Mouse (Mus musculus) fibroblast of lung, adult 2 months (primary cell): ENCODE results near the gene Olfr704.
"Not testable (repeated sequence)": the region's sequence is repeated elsewhere in the genome, so short reads cannot be mapped to it uniquely, and the experiment has no call there.

Source experiments
- DNase-seq: peaks from one replicate; pipeline ENCODE4 v3.0.0-alpha.2; 2011; ENCODE audit warnings: low read depth

The Olfr704 gene

GRCm38 (mm10) chr7:106862885-106863284 lies at the start of gene Olfr704:
Gene Olfr704 (plus strand): TSS chr7:106863185.
- no peak for DNase-seq

- DNase-seq, result no peak
Measured at GRCm38 (mm10) chr7:106813829-106814228, 49.2 kb upstream of the Olfr704 start, which contains the start of gene Olfr701. Gene Olfr701 (plus strand): TSS chr7:106814129.

- DNase-seq, result no peak
Measured at GRCm38 (mm10) chr7:106815775-106816174, 47.2 kb upstream of the Olfr704 start.

DNA sequence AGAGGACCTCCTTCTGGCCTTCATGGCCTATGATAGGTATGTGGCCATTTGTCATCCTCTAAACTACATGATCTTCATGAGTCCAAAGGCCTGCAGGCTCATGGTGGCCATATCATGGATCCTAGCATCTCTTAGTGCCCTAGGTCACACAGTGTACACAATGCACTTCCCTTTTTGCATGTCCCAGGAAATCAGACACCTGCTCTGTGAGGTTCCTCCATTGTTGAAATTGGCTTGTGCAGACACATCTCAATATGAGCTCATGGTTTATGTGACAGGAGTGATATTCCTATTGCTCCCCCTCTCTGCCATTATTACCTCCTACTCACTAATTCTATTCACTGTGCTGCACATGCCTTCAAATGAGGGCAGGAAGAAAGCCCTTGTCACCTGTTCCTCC lies 44.6 kb upstream of the Olfr704 start:
- no peak for DNase-seq

GRCm38 (mm10) chr7:106833793-106834192 lies 29.2 kb upstream of the Olfr704 start, which contains the start of gene Olfr702:
Gene Olfr702 (minus strand): TSS chr7:106833893.
- DNase-seq, result no peak

- DNase-seq, result no peak
Measured at GRCm38 (mm10) chr7:106843060-106843459, 19.9 kb upstream of the Olfr704 start, which contains the start of gene Olfr703. Gene Olfr703 (plus strand): TSS chr7:106843360.

DNA sequence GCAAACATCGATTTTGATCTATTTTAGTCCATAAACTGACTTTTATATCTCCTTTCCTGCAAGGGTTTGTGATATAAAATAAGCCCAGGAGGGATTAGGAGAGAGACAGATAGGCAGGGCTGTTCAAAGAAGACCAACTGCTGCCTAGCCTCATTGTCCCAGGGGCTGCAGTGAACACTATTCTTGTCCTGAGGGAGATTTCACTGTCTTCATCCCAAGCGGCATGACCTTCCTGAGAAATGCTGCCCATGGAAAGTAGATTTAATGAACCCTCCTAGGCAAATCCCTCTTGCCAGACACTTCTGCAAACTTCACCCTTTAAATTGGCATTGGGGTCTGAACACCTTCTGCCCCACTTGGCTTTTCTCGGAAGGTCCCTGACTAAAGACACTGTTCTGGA lies 13.8 kb downstream of the Olfr704 start, which contains the start of gene Olfr705:
TSS of gene Olfr705 (minus strand) at position 101 of the 400 bp plus-strand sequence.
- DNase-seq, result no peak

DNA sequence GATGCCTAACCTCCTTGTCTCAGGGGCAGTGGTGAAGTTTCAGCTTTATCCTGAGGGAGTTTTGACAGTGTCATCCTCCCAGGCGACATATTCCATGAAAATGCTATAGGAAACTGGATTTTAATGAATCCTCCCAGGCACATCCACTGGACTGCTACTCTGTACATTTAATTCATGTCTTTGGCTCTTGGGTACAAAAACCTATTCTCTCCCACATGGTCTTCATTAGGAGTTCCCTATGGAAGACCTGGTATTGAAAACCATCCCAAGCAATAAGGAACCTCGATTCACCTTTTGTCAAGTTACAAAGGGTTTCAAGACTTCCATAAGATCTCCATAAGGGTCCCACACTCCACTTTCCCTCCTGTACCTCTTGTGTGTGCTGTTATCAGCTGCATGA lies 25.1 kb downstream of the Olfr704 start, which contains the start of gene Olfr706:
TSS of gene Olfr706 (minus strand) at position 101 of the 400 bp plus-strand sequence.
- no peak for DNase-seq

DNA sequence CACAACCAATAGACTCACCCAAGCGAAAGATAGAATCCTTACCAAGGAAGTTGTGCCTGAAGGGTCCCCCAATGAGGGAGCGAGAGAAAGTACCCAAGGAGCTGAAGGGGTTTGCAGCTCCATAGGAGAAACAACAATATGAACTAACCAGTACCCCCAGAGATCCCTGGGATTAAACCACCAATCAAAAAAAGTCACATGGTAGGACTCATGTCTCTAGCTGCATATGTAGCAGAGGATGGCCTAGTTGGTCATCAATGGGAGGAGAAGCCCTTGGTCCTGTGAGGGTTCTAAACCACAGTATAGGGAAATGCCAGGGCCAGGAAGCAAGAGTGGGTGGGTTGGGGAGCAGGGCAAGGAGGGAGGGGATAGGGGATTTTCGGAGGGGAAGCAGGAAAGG lies 38.2 kb downstream of the Olfr704 start, which contains the start of gene Olfr707:
TSS of gene Olfr707 (minus strand) at position 101 of the 400 bp plus-strand sequence.
- DNase-seq, result not testable (repeated sequence)

- DNase-seq, result no peak
Measured at GRCm38 (mm10) chr7:106907676-106908075, 44.7 kb downstream of the Olfr704 start, which contains the start of gene Olfr1532-ps1. Gene Olfr1532-ps1 (plus strand): TSS chr7:106908001.
